Mouse (Mus musculus) MN1 (cell line): ENCODE data around the gene Sox5.
A peak's percentile ranks its signal among the peaks of the same experiment; 100 is the strongest.

Experiments used
- DNase-seq: peaks from one replicate; pipeline ENCODE4 v3.0.0-alpha.2; 2016; ENCODE audit warnings: low spot score

Gene Sox5

GRCm38 (mm10) chr6:144485578-144485977 lies 296.2 kb downstream of the Sox5 start:
- no peak for DNase-seq

GRCm38 (mm10) chr6:144483166-144483565 lies 298.6 kb downstream of the Sox5 start:
- DNase-seq: no peak

- DNase-seq: no peak
These were observed 300.9 kb downstream of the Sox5 start for GRCm38 (mm10) chr6:144480648-144481528.

- DNase-seq: no peak
These were observed 301.9 kb downstream of the Sox5 start for GRCm38 (mm10) chr6:144479861-144480260.

- DNase-seq: peak; percentile 6
These were observed 304.3 kb downstream of the Sox5 start for GRCm38 (mm10) chr6:144477287-144478064.

- DNase-seq: no peak
These were observed 308.3 kb downstream of the Sox5 start for GRCm38 (mm10) chr6:144473437-144473836.

GRCm38 (mm10) chr6:144472089-144472900 lies 309.5 kb downstream of the Sox5 start:
- no peak for DNase-seq

- DNase-seq: no peak
These were observed 315.1 kb downstream of the Sox5 start for GRCm38 (mm10) chr6:144466711-144467110.

- no peak for DNase-seq
These were observed 318.1 kb downstream of the Sox5 start for GRCm38 (mm10) chr6:144463691-144464090.

- no peak for DNase-seq
These were observed 318.5 kb downstream of the Sox5 start for GRCm38 (mm10) chr6:144463274-144463673.

- DNase-seq: no peak
These were observed 322.3 kb downstream of the Sox5 start for GRCm38 (mm10) chr6:144459486-144459885.

- no peak for DNase-seq
These were observed 324.3 kb downstream of the Sox5 start for GRCm38 (mm10) chr6:144457500-144457899.

GRCm38 (mm10) chr6:144454291-144455276 lies 327.2 kb downstream of the Sox5 start:
- no peak for DNase-seq

- DNase-seq: no peak
These were observed 328.2 kb downstream of the Sox5 start for GRCm38 (mm10) chr6:144453605-144454004.

- DNase-seq: no peak
These were observed 328.6 kb downstream of the Sox5 start for GRCm38 (mm10) chr6:144453147-144453546.

GRCm38 (mm10) chr6:144452200-144452977 lies 329.4 kb downstream of the Sox5 start:
- DNase-seq: no peak

GRCm38 (mm10) chr6:144451631-144452030 lies 330.1 kb downstream of the Sox5 start:
- DNase-seq: no peak

- DNase-seq: peak; percentile 7
These were observed 335.9 kb downstream of the Sox5 start for GRCm38 (mm10) chr6:144445761-144446373.

GRCm38 (mm10) chr6:144444367-144444766 lies 337.4 kb downstream of the Sox5 start:
- no peak for DNase-seq

- DNase-seq: no peak
These were observed 338.1 kb downstream of the Sox5 start for GRCm38 (mm10) chr6:144443681-144444080.
